In genomic region chr10:111234450-111235288, GRCm38 (mm10) we compare ENCODE assay signal across 15 mouse cellular contexts.
A peak's percentile ranks its signal among the peaks of the same experiment; 100 is the strongest.
DNase-seq lines count a peak whose midpoint lies in the region; ATAC-seq lines count a peak whose summit lies in the region.
"Had no signal": no experiment of that assay in that cellular context is flagged by ENCODE, and none has a peak within 500 bp of the region (broad histone marks: within the 10 kb centered on the region; RNA-seq: fewer than 3 reads in every experiment).

No protein-coding gene starts in this region.

- ATAC-seq in kidney, embryonic 14.5 days (ENCODE audit: low FRiP score, low TSS enrichment) = peak; percentile 64; the same call in 1 of the 2 replicates
- ATAC-seq in liver, embryonic 11.5 days (replicated peaks; ENCODE audit: low FRiP score) = no peak
- ATAC-seq: forebrain, embryonic 15.5 days had no signal

- H3K4me1 ChIP-seq in kidney, embryonic 14.5 days (ENCODE audit: control insufficient read depth, insufficient read depth, low read length) = peaks cover 8% of the 10 kb centered on the region; the same call in 1 of the 2 replicates
- H3K4me1 ChIP-seq in liver, embryonic 11.5 days (replicated peaks; ENCODE audit: control insufficient read depth, insufficient read depth, low read length) = no peaks in the 10 kb centered on the region
- H3K4me1 ChIP-seq: forebrain, embryonic 15.5 days had no signal

- no peak overlapping the region for H3K27ac ChIP-seq in kidney, embryonic 14.5 days (ENCODE audit: low read depth, low read length)
- H3K27ac ChIP-seq in liver, embryonic 11.5 days (ENCODE audit: low read depth, low read length) = no peak overlapping the region
- H3K27ac ChIP-seq: forebrain, embryonic 15.5 days; hindbrain, embryonic 14.5 days had no signal

- H3K9ac ChIP-seq in kidney, embryonic 14.5 days (ENCODE audit: low read depth, low read length) = no peak overlapping the region
- H3K9ac ChIP-seq in liver, embryonic 11.5 days (ENCODE audit: low read depth, low read length) = no peak overlapping the region
- H3K9ac ChIP-seq: forebrain, embryonic 15.5 days; hindbrain, embryonic 14.5 days had no signal

- WGBS in kidney, embryonic 14.5 days = 23% methylated on average over 6 of the region's 6 CpGs
- 72% methylated on average over 6 of the region's 6 CpGs for WGBS in liver, embryonic 11.5 days

- H3K4me2 ChIP-seq in kidney, embryonic 14.5 days (replicated peaks; ENCODE audit: low read depth, low read length) = no peak overlapping the region
- no peak overlapping the region for H3K4me2 ChIP-seq in liver, embryonic 11.5 days
- H3K4me2 ChIP-seq: forebrain, embryonic 15.5 days; hindbrain, embryonic 14.5 days had no signal

- no peaks in the 10 kb centered on the region for H3K27me3 ChIP-seq in kidney, embryonic 14.5 days (ENCODE audit: control insufficient read depth, insufficient read depth, low read length)
- H3K27me3 ChIP-seq in liver, embryonic 11.5 days (replicated peaks; ENCODE audit: control insufficient read depth, insufficient read depth, low read length) = no peaks in the 10 kb centered on the region
- H3K27me3 ChIP-seq: forebrain, embryonic 15.5 days had no signal

- H3K36me3 ChIP-seq in kidney, embryonic 14.5 days (ENCODE audit: control insufficient read depth, insufficient read depth, low read length) = no peaks in the 10 kb centered on the region
- no peaks in the 10 kb centered on the region for H3K36me3 ChIP-seq in liver, embryonic 11.5 days (ENCODE audit: control insufficient read depth, insufficient read depth, low read length)
- H3K36me3 ChIP-seq: forebrain, embryonic 15.5 days had no signal

- no peak for DNase-seq in kidney, postnatal 36 days
- peak; percentile 83 for DNase-seq in CD4-positive helper T cell, adult 2 months (ENCODE audit: low read depth, low spot score)
- DNase-seq in NIH3T3 (ENCODE audit: low read depth) = peak; percentile 58
- DNase-seq in mesoderm, embryonic 11.5 days (ENCODE audit: low read depth, low spot score) = peak; percentile 17
- no peak for DNase-seq in retina, embryonic 14.5 days (ENCODE audit: low spot score)
- DNase-seq in liver, embryonic 11.5 days (ENCODE audit: low spot score) = no peak
- DNase-seq: cerebellum, adult 9-10 months; gastrocnemius, postnatal 36 days; kidney, postnatal 10 days; layer of hippocampus, postnatal 36 days; lung, adult 18-20 months; thymus, adult 18-20 months had no signal

- H3K9me3 ChIP-seq in kidney, embryonic 14.5 days (ENCODE audit: control insufficient read depth, low read length) = no peaks in the 10 kb centered on the region
- no peaks in the 10 kb centered on the region for H3K9me3 ChIP-seq in liver, embryonic 11.5 days (ENCODE audit: control insufficient read depth, low read length)
- H3K9me3 ChIP-seq: forebrain, embryonic 15.5 days had no signal

- H3K4me3 ChIP-seq in kidney, embryonic 14.5 days (ENCODE audit: low read length) = no peak overlapping the region
- no peak overlapping the region for H3K4me3 ChIP-seq in liver, embryonic 11.5 days (ENCODE audit: low read depth, low read length)
- H3K4me3 ChIP-seq: forebrain, embryonic 15.5 days had no signal

Comparison
In these comparisons a context has a peak if more than half of its experiments do, and no peak if none do; other contexts are left out.
1. DNase-seq: peak in CD4-positive helper T cell, adult 2 months (single experiment), NIH3T3 (single experiment) and mesoderm, embryonic 11.5 days (single experiment); none in kidney, postnatal 36 days (0 of 2), retina, embryonic 14.5 days (single experiment) and liver, embryonic 11.5 days (single experiment).